In genomic region chr7:38227181-38227899, GRCm38 (mm10) we compare ENCODE assay signal across 8 mouse cellular contexts. TPM values are rescaled to one million over a fixed set of nuclear protein-coding genes. Genes with fewer than 3 reads are reported as not detected.
DNase-seq lines count a peak whose midpoint lies in the region; ATAC-seq and TF ChIP-seq lines count a peak whose summit lies in the region.

No protein-coding gene starts in this region.

- no peaks in the 10 kb centered on the region for H3K36me3 ChIP-seq in C2C12 (ENCODE audit: control insufficient read depth, insufficient read depth)
- no peaks in the 10 kb centered on the region for H3K36me3 ChIP-seq in embryonic facial prominence, embryonic 14.5 days (ENCODE audit: control insufficient read depth, insufficient read depth, low read length)
- no peaks in the 10 kb centered on the region; the same call in 1 of the 2 replicates for H3K36me3 ChIP-seq in heart, embryonic 13.5 days
- H3K36me3 ChIP-seq in kidney, embryonic 16.5 days (ENCODE audit: insufficient read depth, low read length): no peaks in the 10 kb centered on the region
- H3K36me3 ChIP-seq in liver, embryonic 15.5 days (replicated peaks): no peaks in the 10 kb centered on the region
- no peaks in the 10 kb centered on the region for H3K36me3 ChIP-seq in neural tube, embryonic 12.5 days

- H3K9ac ChIP-seq in embryonic facial prominence, embryonic 14.5 days (ENCODE audit: low read depth, low read length): peak overlapping the region; percentile 62
- H3K9ac ChIP-seq in heart, embryonic 13.5 days: peak overlapping the region; percentile 82
- H3K9ac ChIP-seq in kidney, embryonic 16.5 days (replicated peaks; ENCODE audit: low read length): peak overlapping the region; percentile 71
- H3K9ac ChIP-seq in liver, embryonic 15.5 days: peak overlapping the region; percentile 30; the same call in 1 of the 2 replicates
- peak overlapping the region; percentile 49 for H3K9ac ChIP-seq in neural tube, embryonic 12.5 days

- WGBS in embryonic facial prominence, embryonic 14.5 days: under 1% methylated on average over 25 of the region's 25 CpGs
- WGBS in heart, embryonic 13.5 days: 1% methylated on average over 25 of the region's 25 CpGs
- WGBS in kidney, embryonic 16.5 days: 1% methylated on average over 25 of the region's 25 CpGs
- 1% methylated on average over 25 of the region's 25 CpGs for WGBS in liver, embryonic 15.5 days (ENCODE audit: insufficient replicate concordance)
- WGBS in neural tube, embryonic 12.5 days: under 1% methylated on average over 25 of the region's 25 CpGs

- H3K9me3 ChIP-seq in embryonic facial prominence, embryonic 14.5 days (ENCODE audit: control insufficient read depth, low read length): no peaks in the 10 kb centered on the region
- no peaks in the 10 kb centered on the region for H3K9me3 ChIP-seq in heart, embryonic 13.5 days
- H3K9me3 ChIP-seq in kidney, embryonic 16.5 days (ENCODE audit: low read length): no peaks in the 10 kb centered on the region
- H3K9me3 ChIP-seq in liver, embryonic 15.5 days (replicated peaks): no peaks in the 10 kb centered on the region
- no peaks in the 10 kb centered on the region for H3K9me3 ChIP-seq in neural tube, embryonic 12.5 days

- peak; percentile 89 for DNase-seq in adrenal gland, postnatal 14 days
- DNase-seq in embryonic facial prominence, embryonic 14.5 days (ENCODE audit: low spot score): peak; percentile 87
- peak; percentile 28 to 46 for DNase-seq in thymus, postnatal 36 days

- H3K27ac ChIP-seq in embryonic facial prominence, embryonic 14.5 days (replicated peaks; ENCODE audit: low read depth, low read length): peak overlapping the region; percentile 77
- peak overlapping the region; percentile 77 for H3K27ac ChIP-seq in heart, embryonic 13.5 days (replicated peaks)
- peak overlapping the region; percentile 85 for H3K27ac ChIP-seq in kidney, embryonic 16.5 days (ENCODE audit: low read length)
- no peak overlapping the region for H3K27ac ChIP-seq in liver, embryonic 15.5 days (replicated peaks)
- no peak overlapping the region for H3K27ac ChIP-seq in neural tube, embryonic 12.5 days

- H3K27me3 ChIP-seq in C2C12 (ENCODE audit: control insufficient read depth, insufficient read depth, insufficient read length): no peaks in the 10 kb centered on the region
- H3K27me3 ChIP-seq in embryonic facial prominence, embryonic 14.5 days (replicated peaks; ENCODE audit: control insufficient read depth, insufficient read depth, low read length): 0 out of 2 replicates have a peak, but pooled peaks cover 5% of the 10 kb centered on the region
- H3K27me3 ChIP-seq in heart, embryonic 13.5 days (replicated peaks): peaks cover 22% of the 10 kb centered on the region
- H3K27me3 ChIP-seq in kidney, embryonic 16.5 days (ENCODE audit: insufficient read depth, low read length): no peaks in the 10 kb centered on the region
- H3K27me3 ChIP-seq in liver, embryonic 15.5 days: peaks cover 12% of the 10 kb centered on the region; the same call in 1 of the 2 replicates
- H3K27me3 ChIP-seq in neural tube, embryonic 12.5 days (replicated peaks): no peaks in the 10 kb centered on the region

- H3K79me3 ChIP-seq in C2C12 (ENCODE audit: low read depth): peaks cover 23% of the 10 kb centered on the region

- H3K4me2 ChIP-seq in embryonic facial prominence, embryonic 14.5 days (ENCODE audit: low read depth, low read length): peak overlapping the region; percentile 59
- H3K4me2 ChIP-seq in heart, embryonic 13.5 days: peak overlapping the region; percentile 79
- H3K4me2 ChIP-seq in kidney, embryonic 16.5 days (replicated peaks; ENCODE audit: low read depth, low read length): peak overlapping the region; percentile 67
- H3K4me2 ChIP-seq in liver, embryonic 15.5 days: peak overlapping the region; percentile 84
- peak overlapping the region; percentile 83 for H3K4me2 ChIP-seq in neural tube, embryonic 12.5 days (replicated peaks)

- H3K4me3 ChIP-seq in C2C12 (ENCODE audit: insufficient read depth, poor library complexity, severe bottlenecking): peak overlapping the region; percentile 55
- H3K4me3 ChIP-seq in embryonic facial prominence, embryonic 14.5 days (ENCODE audit: low read depth, low read length): peak overlapping the region; percentile 51
- H3K4me3 ChIP-seq in heart, embryonic 13.5 days: peak overlapping the region; percentile 71
- peak overlapping the region; percentile 67 for H3K4me3 ChIP-seq in kidney, embryonic 16.5 days (ENCODE audit: low read length)
- peak overlapping the region; percentile 62 for H3K4me3 ChIP-seq in liver, embryonic 15.5 days (replicated peaks)
- H3K4me3 ChIP-seq in neural tube, embryonic 12.5 days: peak overlapping the region; percentile 49

- ATAC-seq in embryonic facial prominence, embryonic 14.5 days (ENCODE audit: low read depth): peak; percentile 66
- ATAC-seq in heart, embryonic 13.5 days (ENCODE audit: extremely low read depth, insufficient number of reproducible peaks, low FRiP score, low TSS enrichment): peak; percentile 16; the same call in 1 of the 2 replicates
- peak; percentile 69 for ATAC-seq in kidney, embryonic 16.5 days (ENCODE audit: low FRiP score, low TSS enrichment)
- ATAC-seq in liver, embryonic 15.5 days (ENCODE audit: insufficient read depth): peak; percentile 32
- peak; percentile 45 for ATAC-seq in neural tube, embryonic 12.5 days (ENCODE audit: low FRiP score, low read depth)

- peaks cover 47% of the 10 kb centered on the region for H3K79me2 ChIP-seq in C2C12 (ENCODE audit: control insufficient read depth, insufficient read depth)

- peak overlapping the region; percentile 71 for H3ac ChIP-seq in C2C12 (ENCODE audit: control insufficient read depth, insufficient read length, low read depth)

- peak; percentile 4 for TF ChIP-seq CTCF in C2C12 (IDR thresholded peaks at IDR 0.05; ENCODE audit: control insufficient read depth, insufficient read depth, insufficient read length)

- H3K4me1 ChIP-seq in embryonic facial prominence, embryonic 14.5 days (ENCODE audit: control insufficient read depth, insufficient read depth, low read length): peaks cover 14% of the 10 kb centered on the region
- peaks cover 32% of the 10 kb centered on the region for H3K4me1 ChIP-seq in heart, embryonic 13.5 days
- H3K4me1 ChIP-seq in kidney, embryonic 16.5 days (ENCODE audit: insufficient read depth, low read length): peaks cover 8% of the 10 kb centered on the region
- peaks cover 14% of the 10 kb centered on the region for H3K4me1 ChIP-seq in liver, embryonic 15.5 days (replicated peaks)
- peaks cover 13% of the 10 kb centered on the region for H3K4me1 ChIP-seq in neural tube, embryonic 12.5 days

TF ChIP-seq in C2C12, 6 proteins besides CTCF, POLR2A, EP300 and RAD21:
- TF ChIP-seq FOSL1 (IDR thresholded peaks at IDR 0.05; ENCODE audit: insufficient read depth, low read length, poor library complexity, severe bottlenecking) (no peak), MYOG (IDR thresholded peaks at IDR 0.05; ENCODE audit: control insufficient read depth, extremely low read depth, insufficient read length) (no peak), CEBPB (IDR thresholded peaks at IDR 0.05; ENCODE audit: low read depth) (no peak), MAX (IDR thresholded peaks at IDR 0.05) (no peak), MYOD1 (IDR thresholded peaks at IDR 0.05; ENCODE audit: control insufficient read depth, insufficient read length, low read depth) (no peak), USF1 (IDR thresholded peaks at IDR 0.05; ENCODE audit: low read depth) (no peak)
TF ChIP-seq in C2C12: peak in this region for 0.

RNA-seq across cellular contexts. Expression of gene Plekhf1, which starts 0.5 kb away (rescaled TPM):
- polyA plus RNA-seq in C2C12 (2012; fragmentation: generic; extraction: Trizol): 10.6 TPM
- total RNA-seq in adrenal gland, postnatal 14 days (2021): 6.0 and 7.6 TPM in 2 replicates
- 4.5 and 5.1 TPM in 2 replicates for polyA plus RNA-seq in embryonic facial prominence, embryonic 14.5 days (2014; fragmentation: Nextera tagmentation; extraction: Ambion mirVana)
- 2.2 and 2.7 TPM in 2 replicates for polyA plus RNA-seq in heart, embryonic 13.5 days (2015; fragmentation: Nextera tagmentation; extraction: Ambion mirVana)
- polyA plus RNA-seq in kidney, embryonic 16.5 days (2015; fragmentation: Nextera tagmentation; extraction: Ambion mirVana): 5.9 and 6.3 TPM in 2 replicates
- polyA plus RNA-seq in liver, embryonic 15.5 days (2015; fragmentation: Nextera tagmentation; extraction: Ambion mirVana): 0.53 and 0.66 TPM in 2 replicates
- polyA plus RNA-seq in neural tube, embryonic 12.5 days (2016; fragmentation: Nextera tagmentation; extraction: Ambion mirVana): 1.2 and 1.6 TPM in 2 replicates

RNA-seq across cellular contexts. Expression of gene Pop4, which starts 43.9 kb away (rescaled TPM):
- 20.0 TPM for polyA plus RNA-seq in C2C12 (2012; fragmentation: generic; extraction: Trizol)
- 37.6 and 41.4 TPM in 2 replicates for total RNA-seq in adrenal gland, postnatal 14 days (2021)
- polyA plus RNA-seq in embryonic facial prominence, embryonic 14.5 days (2014; fragmentation: Nextera tagmentation; extraction: Ambion mirVana): 56.8 and 62.0 TPM in 2 replicates
- 36.8 and 37.4 TPM in 2 replicates for polyA plus RNA-seq in heart, embryonic 13.5 days (2015; fragmentation: Nextera tagmentation; extraction: Ambion mirVana)
- 63.3 and 64.0 TPM in 2 replicates for polyA plus RNA-seq in kidney, embryonic 16.5 days (2015; fragmentation: Nextera tagmentation; extraction: Ambion mirVana)
- polyA plus RNA-seq in liver, embryonic 15.5 days (2015; fragmentation: Nextera tagmentation; extraction: Ambion mirVana): 11.2 and 12.1 TPM in 2 replicates
- polyA plus RNA-seq in neural tube, embryonic 12.5 days (2016; fragmentation: Nextera tagmentation; extraction: Ambion mirVana): 80.0 and 85.4 TPM in 2 replicates

RNA-seq across cellular contexts. Expression of gene 1600014C10Rik, which starts 44.3 kb away (rescaled TPM):
- 7.0 TPM for polyA plus RNA-seq in C2C12 (2012; fragmentation: generic; extraction: Trizol)
- total RNA-seq in adrenal gland, postnatal 14 days (2021): 36.1 and 50.2 TPM in 2 replicates
- polyA plus RNA-seq in embryonic facial prominence, embryonic 14.5 days (2014; fragmentation: Nextera tagmentation; extraction: Ambion mirVana): 15.6 and 17.5 TPM in 2 replicates
- 11.9 and 12.4 TPM in 2 replicates for polyA plus RNA-seq in heart, embryonic 13.5 days (2015; fragmentation: Nextera tagmentation; extraction: Ambion mirVana)
- polyA plus RNA-seq in kidney, embryonic 16.5 days (2015; fragmentation: Nextera tagmentation; extraction: Ambion mirVana): 17.6 and 18.9 TPM in 2 replicates
- 17.3 and 19.8 TPM in 2 replicates for polyA plus RNA-seq in liver, embryonic 15.5 days (2015; fragmentation: Nextera tagmentation; extraction: Ambion mirVana)
- polyA plus RNA-seq in neural tube, embryonic 12.5 days (2016; fragmentation: Nextera tagmentation; extraction: Ambion mirVana): 20.0 and 20.8 TPM in 2 replicates

Comparison
In these comparisons a context has a peak if more than half of its experiments do, and no peak if none do; other contexts are left out.
1. DNase-seq: peak in every context shown above with its lines; median percentile 89 in adrenal gland, postnatal 14 days; 87 in embryonic facial prominence, embryonic 14.5 days; 37 in thymus, postnatal 36 days.
2. ATAC-seq: peak in every context shown above with its lines; median percentile 69 in kidney, embryonic 16.5 days; 66 in embryonic facial prominence, embryonic 14.5 days; 45 in neural tube, embryonic 12.5 days; 32 in liver, embryonic 15.5 days; 16 in heart, embryonic 13.5 days.
3. H3K27ac ChIP-seq: peak in embryonic facial prominence, embryonic 14.5 days (single experiment), heart, embryonic 13.5 days (single experiment) and kidney, embryonic 16.5 days (single experiment); none in liver, embryonic 15.5 days (single experiment) and neural tube, embryonic 12.5 days (single experiment).
4. H3K9ac ChIP-seq: peak in every context shown above with its lines; median percentile 82 in heart, embryonic 13.5 days; 71 in kidney, embryonic 16.5 days; 62 in embryonic facial prominence, embryonic 14.5 days; 49 in neural tube, embryonic 12.5 days; 30 in liver, embryonic 15.5 days.
5. Peak in every context shown above with its lines, with median percentiles within 50 percentile points of each other: H3K4me3 ChIP-seq and H3K4me2 ChIP-seq.